Mouse (Mus musculus): ENCODE data around the gene Cd81. TPM values are rescaled to one million over a fixed set of nuclear protein-coding genes. Genes with fewer than 3 reads are reported as not detected.

Gene Cd81
- polyA plus RNA-seq, 1 experiment from 2014 or later = 267 TPM

Other genes starting within 250 kb of the Cd81 start
- gene Th, start 121.6 kb upstream of the Cd81 start, polyA plus RNA-seq (2016; fragmentation: Nextera tagmentation; extraction: Ambion mirVana) = 7.9 and 14.1 TPM in 2 replicates
- gene Ascl2, start 83.5 kb upstream of the Cd81 start, polyA plus RNA-seq (2016; fragmentation: Nextera tagmentation; extraction: Ambion mirVana) = 0.70 and 1.3 TPM in 2 replicates
- gene Tspan32, start 47.7 kb upstream of the Cd81 start, polyA plus RNA-seq (2016; fragmentation: Nextera tagmentation; extraction: Ambion mirVana) = 4.7 and 6.0 TPM in 2 replicates
- gene Tssc4, start 16.5 kb downstream of the Cd81 start, polyA plus RNA-seq (2016; fragmentation: Nextera tagmentation; extraction: Ambion mirVana) = 136 and 142 TPM in 2 replicates
- gene Trpm5, start 41.9 kb downstream of the Cd81 start, polyA plus RNA-seq (2016; fragmentation: Nextera tagmentation; extraction: Ambion mirVana) = 0.62 and 0.93 TPM in 2 replicates
- gene Kcnq1, start 53.6 kb downstream of the Cd81 start, polyA plus RNA-seq (2016; fragmentation: Nextera tagmentation; extraction: Ambion mirVana) = 0.69 and 1.1 TPM in 2 replicates